Mouse (Mus musculus): ENCODE data around the gene Prss36. TPM values are rescaled to one million over a fixed set of nuclear protein-coding genes. Genes with fewer than 3 reads are reported as not detected.
A peak's percentile ranks its signal among the peaks of the same experiment; 100 is the strongest.

Gene Prss36
- polyA plus RNA-seq, 1 experiment from 2014 or later: 13.1 TPM

GRCm38 (mm10) chr7:127922451-127923275 lies 23.9 kb downstream of the Prss36 start:
- no peak for ATAC-seq (ENCODE audit: borderline replicate concordance, extremely low read depth, low FRiP score, low TSS enrichment)
- H3K36me3 ChIP-seq: peaks cover 47% of the 10 kb centered on the region

GRCm38 (mm10) chr7:127921516-127921915 lies 25.0 kb downstream of the Prss36 start:
- no peak overlapping the region for H3K4me2 ChIP-seq
- no peak overlapping the region for H3K27ac ChIP-seq
- peaks cover 38% of the 10 kb centered on the region for H3K4me1 ChIP-seq
- no peaks in the 10 kb centered on the region for H3K27me3 ChIP-seq
- H3K9ac ChIP-seq: no peak overlapping the region
- H3K36me3 ChIP-seq: peaks cover 50% of the 10 kb centered on the region
- ATAC-seq (ENCODE audit: borderline replicate concordance, extremely low read depth, low FRiP score, low TSS enrichment): no peak
- WGBS: 64% methylated on average over 8 of the region's 8 CpGs
- no peaks in the 10 kb centered on the region for H3K9me3 ChIP-seq
- no peak overlapping the region for H3K4me3 ChIP-seq

More at GRCm38 (mm10) chr7:127922451-127923275, 23.9 kb downstream of the Prss36 start:
- Histone ChIP-seq H3K9me3 (no peaks in the 10 kb centered on the region), H3K4me3 (no peak overlapping the region), H3K27ac (peak overlapping the region; percentile 49), H3K27me3 (no peaks in the 10 kb centered on the region), H3K9ac (no peak overlapping the region), H3K4me1 (peaks cover 48% of the 10 kb centered on the region), H3K4me2 (no peak overlapping the region)
- 55% methylated on average over 6 of the region's 6 CpGs for WGBS

GRCm38 (mm10) chr7:127919290-127919689 lies 27.2 kb downstream of the Prss36 start:
- 71% methylated on average over 7 of the region's 7 CpGs for WGBS
- Histone ChIP-seq H3K27ac (no peak overlapping the region), H3K4me1 (peaks cover 19% of the 10 kb centered on the region), H3K36me3 (peaks cover 46% of the 10 kb centered on the region), H3K9ac (no peak overlapping the region), H3K4me2 (no peak overlapping the region), H3K4me3 (no peak overlapping the region), H3K27me3 (no peaks in the 10 kb centered on the region), H3K9me3 (no peaks in the 10 kb centered on the region)
- ATAC-seq (ENCODE audit: borderline replicate concordance, extremely low read depth, low FRiP score, low TSS enrichment): no peak

- Histone ChIP-seq H3K4me2 (no peak overlapping the region), H3K4me1 (peaks cover 12% of the 10 kb centered on the region), H3K4me3 (no peak overlapping the region), H3K36me3 (peaks cover 43% of the 10 kb centered on the region), H3K9ac (no peak overlapping the region), H3K9me3 (no peaks in the 10 kb centered on the region), H3K27ac (no peak overlapping the region), H3K27me3 (no peaks in the 10 kb centered on the region)
- WGBS: 52% methylated on average over 3 of the region's 3 CpGs
- ATAC-seq (ENCODE audit: borderline replicate concordance, extremely low read depth, low FRiP score, low TSS enrichment): no peak
Measured at GRCm38 (mm10) chr7:127918203-127918602, 28.3 kb downstream of the Prss36 start.

- H3K27ac ChIP-seq: no peak overlapping the region
- H3K27me3 ChIP-seq: no peaks in the 10 kb centered on the region
- 88% methylated on average over 12 of the region's 12 CpGs for WGBS
- H3K36me3 ChIP-seq: peaks cover 31% of the 10 kb centered on the region
- no peak overlapping the region for H3K4me2 ChIP-seq
- H3K9me3 ChIP-seq: no peaks in the 10 kb centered on the region
- H3K4me1 ChIP-seq: peaks cover 13% of the 10 kb centered on the region
- no peak for ATAC-seq (ENCODE audit: borderline replicate concordance, extremely low read depth, low FRiP score, low TSS enrichment)
- H3K4me3 ChIP-seq: no peak overlapping the region
- no peak overlapping the region for H3K9ac ChIP-seq
Measured at GRCm38 (mm10) chr7:127915293-127915692, 31.2 kb downstream of the Prss36 start.

GRCm38 (mm10) chr7:127912938-127913337 lies 33.6 kb downstream of the Prss36 start:
- ATAC-seq (ENCODE audit: borderline replicate concordance, extremely low read depth, low FRiP score, low TSS enrichment): no peak
- H3K9me3 ChIP-seq: no peaks in the 10 kb centered on the region
- WGBS: 9% methylated on average over 4 of the region's 4 CpGs
- H3K36me3 ChIP-seq: peaks cover 46% of the 10 kb centered on the region
- H3K27me3 ChIP-seq: no peaks in the 10 kb centered on the region
- H3K4me3 ChIP-seq: peak overlapping the region; percentile 82
- peak overlapping the region; percentile 85; the same call in 1 of the 2 replicates for H3K27ac ChIP-seq
- H3K4me2 ChIP-seq: peak overlapping the region; percentile 82
- peaks cover 13% of the 10 kb centered on the region for H3K4me1 ChIP-seq
- peak overlapping the region; percentile 66 for H3K9ac ChIP-seq

GRCm38 (mm10) chr7:127912190-127912871 lies 34.2 kb downstream of the Prss36 start, which contains the start of gene Kat8:
TSS of gene Kat8 (plus strand) at chr7:127912516.
- WGBS: under 1% methylated on average over 40 of the region's 40 CpGs
- peaks cover 46% of the 10 kb centered on the region for H3K36me3 ChIP-seq

GRCm38 (mm10) chr7:127908656-127909055 lies 37.9 kb downstream of the Prss36 start:
- H3K27me3 ChIP-seq: no peaks in the 10 kb centered on the region
- H3K4me3 ChIP-seq: no peak overlapping the region
- peaks cover 23% of the 10 kb centered on the region for H3K4me1 ChIP-seq
- H3K9me3 ChIP-seq: no peaks in the 10 kb centered on the region
- H3K36me3 ChIP-seq: peaks cover 52% of the 10 kb centered on the region
- 87% methylated on average over 4 of the region's 4 CpGs for WGBS
- no peak overlapping the region for H3K4me2 ChIP-seq
- H3K27ac ChIP-seq: no peak overlapping the region
- H3K9ac ChIP-seq: no peak overlapping the region
- ATAC-seq (ENCODE audit: borderline replicate concordance, extremely low read depth, low FRiP score, low TSS enrichment): no peak

More at GRCm38 (mm10) chr7:127912190-127912871, 34.2 kb downstream of the Prss36 start, which contains the start of gene Kat8:
- peak; percentile 93 for ATAC-seq (ENCODE audit: borderline replicate concordance, extremely low read depth, low FRiP score, low TSS enrichment)
- Histone ChIP-seq H3K27ac (peak within 1 kb of the TSS; percentile 85), H3K4me2 (peak within 1 kb of the TSS; percentile 82), H3K27me3 (no peaks in the 10 kb centered on the region), H3K4me3 (peak within 1 kb of the TSS; percentile 82), H3K9ac (peak within 1 kb of the TSS; percentile 66), H3K9me3 (no peaks in the 10 kb centered on the region), H3K4me1 (peaks cover 13% of the 10 kb centered on the region)

GRCm38 (mm10) chr7:127907939-127908338 lies 38.6 kb downstream of the Prss36 start:
- Histone ChIP-seq H3K9me3 (no peaks in the 10 kb centered on the region), H3K27ac (no peak overlapping the region), H3K27me3 (no peaks in the 10 kb centered on the region), H3K4me1 (peaks cover 16% of the 10 kb centered on the region), H3K36me3 (peaks cover 52% of the 10 kb centered on the region), H3K9ac (no peak overlapping the region), H3K4me2 (no peak overlapping the region), H3K4me3 (no peak overlapping the region)
- WGBS: 93% methylated on average over 12 of the region's 12 CpGs
- ATAC-seq (ENCODE audit: borderline replicate concordance, extremely low read depth, low FRiP score, low TSS enrichment): no peak

- Histone ChIP-seq H3K36me3 (peaks cover 43% of the 10 kb centered on the region), H3K4me1 (peaks cover 9% of the 10 kb centered on the region), H3K27me3 (no peaks in the 10 kb centered on the region), H3K27ac (peak within 1 kb of the TSS; percentile 86), H3K9ac (peak within 1 kb of the TSS; percentile 76), H3K9me3 (no peaks in the 10 kb centered on the region), H3K4me3 (peak within 1 kb of the TSS; percentile 58), H3K4me2 (peak within 1 kb of the TSS; percentile 66)
- peak; percentile 90 for ATAC-seq (ENCODE audit: borderline replicate concordance, extremely low read depth, low FRiP score, low TSS enrichment)
- WGBS: 4% methylated on average over 38 of the region's 38 CpGs
Measured at GRCm38 (mm10) chr7:127903971-127904796, 42.3 kb downstream of the Prss36 start, which contains the start of gene Bckdk. TSS of gene Bckdk (plus strand) at chr7:127904082.

GRCm38 (mm10) chr7:127901772-127902171 lies 44.8 kb downstream of the Prss36 start:
- Histone ChIP-seq H3K9me3 (no peaks in the 10 kb centered on the region), H3K36me3 (peaks cover 19% of the 10 kb centered on the region), H3K9ac (no peak overlapping the region), H3K4me2 (no peak overlapping the region), H3K27me3 (no peaks in the 10 kb centered on the region), H3K4me3 (no peak overlapping the region), H3K4me1 (peaks cover 9% of the 10 kb centered on the region), H3K27ac (no peak overlapping the region)
- no peak for ATAC-seq (ENCODE audit: borderline replicate concordance, extremely low read depth, low FRiP score, low TSS enrichment)
- 73% methylated on average over 2 of the region's 2 CpGs for WGBS
